Mouse (Mus musculus) layer of hippocampus, adult 9-10 months (tissue): ENCODE measurements around the gene Nos1.

ENCODE experiments used
- DNase-seq: peaks from one replicate; pipeline ENCODE4 v3.0.0; 2022; ENCODE audit warnings: low spot score

Nos1 gene

GRCm38 (mm10) chr5:117997434-117997970 is 216.7 kb downstream of the Nos1 start:
- no peak for DNase-seq

- no peak for DNase-seq
These were observed 218.2 kb downstream of the Nos1 start for GRCm38 (mm10) chr5:117999061-117999460.

GRCm38 (mm10) chr5:117999584-117999983 is 218.8 kb downstream of the Nos1 start:
- DNase-seq: no peak

GRCm38 (mm10) chr5:118002059-118002458 is 221.2 kb downstream of the Nos1 start:
- no peak for DNase-seq

GRCm38 (mm10) chr5:118004619-118005018 is 223.8 kb downstream of the Nos1 start:
- DNase-seq: no peak

- no peak for DNase-seq
These were observed 224.9 kb downstream of the Nos1 start for GRCm38 (mm10) chr5:118005728-118006127.

GRCm38 (mm10) chr5:118008344-118008743 is 227.5 kb downstream of the Nos1 start:
- DNase-seq: no peak
